Mouse (Mus musculus): ENCODE data around the gene Stfa2. TPM values are rescaled to one million over a fixed set of nuclear protein-coding genes. Genes with fewer than 3 reads are reported as not detected.
A peak's percentile ranks its signal among the peaks of the same experiment; 100 is the strongest.

Stfa2 gene
- total RNA-seq (2012; rRNA removed) (not detected in 2 replicates), total RNA-seq (2014; rRNA removed) (not detected in 2 replicates), polyA plus RNA-seq (2012; ENCODE audit: insufficient read length, low read depth) (not detected in 2 replicates)

DNA sequence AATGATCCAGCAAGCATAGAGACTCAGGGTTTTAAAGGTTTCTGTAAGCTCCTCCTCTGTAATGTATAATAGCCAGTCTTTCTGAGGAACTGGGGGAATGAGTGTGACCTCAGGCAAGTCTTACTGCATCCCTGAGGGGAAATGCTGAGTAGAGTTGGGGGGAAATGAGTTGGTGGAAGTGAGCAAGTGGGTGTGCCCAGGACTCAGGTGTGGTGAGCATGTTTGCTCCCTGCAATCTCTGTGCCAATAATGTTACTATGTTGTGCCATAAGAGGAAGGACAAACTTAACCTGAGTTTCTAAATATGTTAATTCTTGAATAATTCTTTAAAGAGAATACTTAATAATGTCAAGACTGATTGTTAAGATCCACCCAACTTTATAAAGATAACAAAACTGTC is at the start of gene Stfa2:
Stfa2 (minus strand) TSS at position 101 of the 400 bp plus-strand sequence.
- Histone ChIP-seq H3K4me2 (ENCODE audit: insufficient read depth, low read depth, poor library complexity, severe bottlenecking) (no peak within 1 kb of the TSS), H3K36me3 (replicated peaks in 1 of 2; ENCODE audit: control insufficient read depth in 1 of 2, insufficient read depth in 1 of 2, low read length in 1 of 2) (no peaks in the 10 kb centered on the region), H3K79me2 (replicated peaks; ENCODE audit: control insufficient read depth, extremely low read depth, insufficient read depth, poor library complexity, severe bottlenecking) (no peaks in the 10 kb centered on the region), H3K9me3 (replicated peaks; ENCODE audit: low read length) (no peaks in the 10 kb centered on the region), H3K27ac (ENCODE audit: insufficient read depth, low read depth) (no peak within 1 kb of the TSS), H3K4me3 (replicated peaks in 1 of 3; ENCODE audit: low read depth in 2 of 3, low read length in 2 of 3, poor library complexity in 1 of 3) (no peak within 1 kb of the TSS), H3K9ac (ENCODE audit: insufficient read depth, low read depth) (no peak within 1 kb of the TSS), H3K27me3 (replicated peaks) (no peaks in the 10 kb centered on the region), H3K4me1 (ENCODE audit: control insufficient read depth in 1 of 2, insufficient read depth in 2 of 2) (no peaks in the 10 kb centered on the region)
- in situ Hi-C loops (cut with MboI; ENCODE audit: low pct_ligation_motif_present, low pct_unique_long_range_greater_than_20kb, low sequenced_read_pairs), result no loop called here
- TF ChIP-seq CTCF (conservative IDR thresholded peaks at IDR 0.05 in 1 of 2, IDR thresholded peaks at IDR 0.05 in 1 of 2; ENCODE audit: low read depth in 2 of 2, low read length in 2 of 2) (no peak), JUN (IDR thresholded peaks at IDR 0.05; ENCODE audit: insufficient read depth, low read depth, low read length) (no peak), TCF12 (IDR thresholded peaks at IDR 0.05; ENCODE audit: low read depth, low read length) (no peak), ETS1 (conservative IDR thresholded peaks at IDR 0.05; ENCODE audit: low read depth, low read length) (no peak), ELF1 (IDR thresholded peaks at IDR 0.05; ENCODE audit: low read depth, low read length) (no peak), POLR2A (IDR thresholded peaks at IDR 0.05; ENCODE audit: low read depth, low read length) (no peak), TBP (conservative IDR thresholded peaks at IDR 0.05; ENCODE audit: low read depth, low read length) (no peak), ZKSCAN1 (IDR thresholded peaks at IDR 0.05; ENCODE audit: borderline replicate concordance, low read depth, low read length) (no peak), HCFC1 (IDR thresholded peaks at IDR 0.05; ENCODE audit: low read depth, low read length) (no peak), EP300 (IDR thresholded peaks at IDR 0.05; ENCODE audit: low read length) (no peak), CHD2 (IDR thresholded peaks at IDR 0.05; ENCODE audit: low read length) (no peak), ZMIZ1 (IDR thresholded peaks at IDR 0.05; ENCODE audit: low read depth, low read length) (no peak), IRF4 (IDR thresholded peaks at IDR 0.05; ENCODE audit: low read depth, low read length) (no peak), MYC (IDR thresholded peaks at IDR 0.05; ENCODE audit: low read depth, low read length) (no peak), CHD1 (IDR thresholded peaks at IDR 0.05; ENCODE audit: low read depth, low read length) (no peak), MAFK (IDR thresholded peaks at IDR 0.05; ENCODE audit: insufficient replicate concordance, low read length) (no peak), PAX5 (IDR thresholded peaks at IDR 0.05; ENCODE audit: low read length) (no peak), USF2 (conservative IDR thresholded peaks at IDR 0.05; ENCODE audit: low read depth, low read length) (no peak), MEF2A (IDR thresholded peaks at IDR 0.05; ENCODE audit: borderline replicate concordance, low read depth, low read length) (no peak)
- dilution Hi-C loops (cut with MboI; ENCODE audit: extremely low pct_ligation_motif_present, extremely low pct_unique_long_range_greater_than_20kb, low sequenced_read_pairs), result no loop called here
- DNase-seq (ENCODE audit: extremely low read depth), result no peak

DNA sequence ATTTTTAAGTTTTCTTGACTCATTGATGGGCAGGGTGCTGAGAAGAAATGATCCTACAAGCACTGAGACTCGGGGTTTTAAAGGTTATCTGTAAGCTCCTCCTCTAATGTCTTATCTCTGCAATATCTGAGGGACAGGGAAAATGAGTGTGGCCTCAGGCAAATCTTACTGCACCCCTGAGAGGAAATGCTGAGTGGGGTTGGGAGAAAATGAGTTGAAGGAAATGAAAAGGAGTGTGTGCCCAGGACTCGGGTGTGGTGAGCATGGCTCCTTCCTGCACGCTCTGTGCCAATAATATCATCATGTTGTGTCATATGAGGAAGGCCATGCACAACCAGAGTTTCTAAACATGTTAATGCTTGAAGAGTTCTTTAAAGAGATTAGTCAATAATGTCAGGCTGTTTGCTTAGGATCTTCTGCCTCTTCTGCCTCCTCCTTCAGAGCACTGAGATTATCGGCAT is 47.1 kb upstream of the Stfa2 start, which contains the start of gene Stfa3:
Stfa3 (minus strand) TSS at position 51 of the 461 bp plus-strand sequence.
- Histone ChIP-seq H3K4me3 (replicated peaks in 1 of 3; ENCODE audit: low read depth in 2 of 3, low read length in 2 of 3, poor library complexity in 1 of 3) (no peak within 1 kb of the TSS), H3K79me2 (replicated peaks; ENCODE audit: control insufficient read depth, extremely low read depth, insufficient read depth, poor library complexity, severe bottlenecking) (no peaks in the 10 kb centered on the region), H3K27ac (ENCODE audit: insufficient read depth, low read depth) (no peak within 1 kb of the TSS), H3K9ac (ENCODE audit: insufficient read depth, low read depth) (no peak within 1 kb of the TSS), H3K9me3 (replicated peaks; ENCODE audit: low read length) (no peaks in the 10 kb centered on the region), H3K27me3 (replicated peaks) (no peaks in the 10 kb centered on the region), H3K4me1 (ENCODE audit: control insufficient read depth in 1 of 2, insufficient read depth in 2 of 2) (peaks cover 0 to 7% of the 10 kb centered on the region in 2 experiments; a peak in 1 of 4 replicates), H3K4me2 (ENCODE audit: insufficient read depth, low read depth, poor library complexity, severe bottlenecking) (no peak within 1 kb of the TSS), H3K36me3 (replicated peaks in 1 of 2; ENCODE audit: control insufficient read depth in 1 of 2, insufficient read depth in 1 of 2, low read length in 1 of 2) (no peaks in the 10 kb centered on the region)
- TF ChIP-seq MYC (IDR thresholded peaks at IDR 0.05; ENCODE audit: low read depth, low read length), result no peak
- TF ChIP-seq JUND (conservative IDR thresholded peaks at IDR 0.05; ENCODE audit: low read depth, low read length), result no peak
- TF ChIP-seq CTCF (conservative IDR thresholded peaks at IDR 0.05 in 1 of 2, IDR thresholded peaks at IDR 0.05 in 1 of 2; ENCODE audit: low read depth in 2 of 2, low read length in 2 of 2), result no peak
- TF ChIP-seq ETS1 (conservative IDR thresholded peaks at IDR 0.05; ENCODE audit: low read depth, low read length), result no peak
- no peak for TF ChIP-seq RCOR1 (conservative IDR thresholded peaks at IDR 0.05; ENCODE audit: low read depth, low read length)
- TF ChIP-seq TCF12 (IDR thresholded peaks at IDR 0.05; ENCODE audit: low read depth, low read length), result no peak
- TF ChIP-seq GABPA (IDR thresholded peaks at IDR 0.05; ENCODE audit: insufficient replicate concordance, low read depth, low read length), result no peak
- no peak for TF ChIP-seq MAX (IDR thresholded peaks at IDR 0.05; ENCODE audit: low read length)
- TF ChIP-seq ZC3H11A (IDR thresholded peaks at IDR 0.05; ENCODE audit: low read depth, low read length), result no peak
- TF ChIP-seq ZKSCAN1 (IDR thresholded peaks at IDR 0.05; ENCODE audit: borderline replicate concordance, low read depth, low read length), result no peak
- no peak for TF ChIP-seq NRF1 (IDR thresholded peaks at IDR 0.05; ENCODE audit: low read depth, low read length)
- TF ChIP-seq EP300 (IDR thresholded peaks at IDR 0.05; ENCODE audit: low read length), result no peak
- TF ChIP-seq ZNF384 (IDR thresholded peaks at IDR 0.05; ENCODE audit: low read depth, low read length), result no peak
- TF ChIP-seq CHD2 (IDR thresholded peaks at IDR 0.05; ENCODE audit: low read length), result no peak
- no peak for TF ChIP-seq PAX5 (IDR thresholded peaks at IDR 0.05; ENCODE audit: low read length)
- TF ChIP-seq MEF2A (IDR thresholded peaks at IDR 0.05; ENCODE audit: borderline replicate concordance, low read depth, low read length), result no peak
- TF ChIP-seq ZMIZ1 (IDR thresholded peaks at IDR 0.05; ENCODE audit: low read depth, low read length), result no peak
- TF ChIP-seq E2F4 (IDR thresholded peaks at IDR 0.05; ENCODE audit: insufficient replicate concordance, low read depth, low read length), result no peak
- in situ Hi-C loops (cut with MboI; ENCODE audit: low pct_ligation_motif_present, low pct_unique_long_range_greater_than_20kb, low sequenced_read_pairs) (no loop called here), dilution Hi-C loops (cut with MboI; ENCODE audit: extremely low pct_ligation_motif_present, extremely low pct_unique_long_range_greater_than_20kb, low sequenced_read_pairs) (no loop called here)
- DNase-seq (ENCODE audit: extremely low read depth), result peak; percentile 10

All from CH12.LX (cell line).